Mouse (Mus musculus) CD8-positive naive resting alpha-beta T cell, adult 2 months (primary cell): ENCODE measurements around the gene Cadm2.

Source experiments
- DNase-seq, 2 experiments: peaks; one replicate each; pipeline ENCODE4 v3.0.0; 2022; ENCODE audit warnings: low read depth in 2 of 2, low spot score in 2 of 2

Cadm2 gene

GRCm38 (mm10) chr16:67620826-67621505, at the start of gene Cadm2:
Gene Cadm2, minus strand, starts transcription at chr16:67620908.
- DNase-seq: no peak

GRCm38 (mm10) chr16:67646930-67647329, 26.2 kb upstream of the Cadm2 start:
- no peak for DNase-seq

DNA sequence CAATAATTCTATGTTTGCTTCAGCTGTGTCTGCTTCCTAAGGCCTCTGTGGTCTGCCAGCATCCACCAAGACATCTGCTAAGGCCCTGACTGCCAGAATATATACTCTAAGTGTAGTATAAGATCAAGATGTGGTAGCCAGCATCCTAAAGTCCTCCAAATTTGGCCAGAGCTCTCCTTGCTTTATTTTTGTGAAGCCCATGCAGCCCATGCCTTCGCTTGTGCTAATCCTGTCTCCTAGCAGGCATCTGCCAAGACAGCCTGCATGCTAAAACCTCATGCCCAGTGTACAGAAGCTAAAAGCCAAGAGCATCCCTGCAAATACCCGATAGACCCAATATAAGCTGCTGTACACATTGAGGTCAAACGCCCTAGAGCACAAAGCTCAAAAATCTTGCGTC, 22.9 kb upstream of the Cadm2 start:
- DNase-seq: no peak

- no peak for DNase-seq
These were observed 564 bp downstream of the Cadm2 start for GRCm38 (mm10) chr16:67619906-67620781.

DNA sequence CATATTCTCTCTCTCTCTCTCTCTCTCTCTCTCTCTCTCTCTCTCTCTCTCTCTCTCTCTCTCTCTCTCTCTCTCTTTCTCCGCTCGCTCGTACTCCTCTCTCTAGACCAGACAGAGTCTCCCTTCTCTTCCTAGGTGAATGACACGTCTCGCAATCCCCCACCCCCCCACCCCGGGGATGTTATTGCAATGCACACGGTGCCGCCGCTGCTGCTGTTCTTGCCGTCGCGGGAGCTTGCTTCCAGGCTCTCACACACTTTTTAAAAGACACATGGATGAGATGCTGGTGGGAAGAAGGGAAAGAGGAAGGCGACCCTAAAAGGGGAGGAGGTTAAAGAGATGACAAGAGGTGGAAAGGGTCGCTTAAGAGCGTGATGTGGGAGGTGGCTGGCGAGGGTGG, 1.3 kb downstream of the Cadm2 start:
- no peak for DNase-seq

GRCm38 (mm10) chr16:67618817-67619216, 1.9 kb downstream of the Cadm2 start:
- DNase-seq: no peak

DNA sequence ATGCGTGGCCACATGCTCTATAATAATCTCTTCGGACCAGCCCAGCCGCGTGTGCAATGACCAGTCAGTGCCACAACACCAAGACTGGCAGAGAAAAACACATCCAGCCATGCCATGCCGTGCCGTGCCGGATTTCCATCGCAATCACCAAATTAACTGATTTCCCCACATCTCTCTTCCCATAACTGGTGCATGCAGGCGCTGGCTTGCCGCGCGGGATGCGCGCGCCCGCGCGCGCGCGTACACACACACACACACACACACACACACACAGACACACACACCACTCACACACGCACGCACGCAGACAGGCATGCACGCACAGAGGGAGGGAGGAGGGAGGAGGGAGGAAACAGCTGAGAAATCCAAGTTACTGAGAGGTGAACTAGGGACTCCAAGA, 2.9 kb downstream of the Cadm2 start:
- no peak for DNase-seq

DNA sequence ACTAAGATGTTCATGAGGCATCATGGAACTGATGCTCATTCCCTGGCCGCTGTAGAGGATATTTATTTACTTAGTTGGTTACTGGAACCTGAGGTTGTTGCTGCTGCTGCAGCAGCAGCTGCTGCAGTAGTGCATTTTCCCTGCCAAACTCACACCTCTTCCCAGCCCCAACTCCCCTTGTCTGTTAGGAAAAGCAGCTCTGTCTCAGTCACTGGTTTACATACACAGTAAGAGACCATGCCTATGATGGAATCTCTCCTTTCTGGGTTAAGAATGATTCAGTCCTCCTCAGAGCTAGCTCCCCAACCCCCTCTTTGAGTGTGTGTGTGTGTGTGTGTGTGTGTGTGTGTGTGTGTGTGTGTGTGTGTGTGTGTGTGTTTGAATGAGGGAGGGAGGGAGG, 3.5 kb downstream of the Cadm2 start:
- no peak for DNase-seq

GRCm38 (mm10) chr16:67613876-67614275, 6.8 kb downstream of the Cadm2 start:
- no peak for DNase-seq

DNA sequence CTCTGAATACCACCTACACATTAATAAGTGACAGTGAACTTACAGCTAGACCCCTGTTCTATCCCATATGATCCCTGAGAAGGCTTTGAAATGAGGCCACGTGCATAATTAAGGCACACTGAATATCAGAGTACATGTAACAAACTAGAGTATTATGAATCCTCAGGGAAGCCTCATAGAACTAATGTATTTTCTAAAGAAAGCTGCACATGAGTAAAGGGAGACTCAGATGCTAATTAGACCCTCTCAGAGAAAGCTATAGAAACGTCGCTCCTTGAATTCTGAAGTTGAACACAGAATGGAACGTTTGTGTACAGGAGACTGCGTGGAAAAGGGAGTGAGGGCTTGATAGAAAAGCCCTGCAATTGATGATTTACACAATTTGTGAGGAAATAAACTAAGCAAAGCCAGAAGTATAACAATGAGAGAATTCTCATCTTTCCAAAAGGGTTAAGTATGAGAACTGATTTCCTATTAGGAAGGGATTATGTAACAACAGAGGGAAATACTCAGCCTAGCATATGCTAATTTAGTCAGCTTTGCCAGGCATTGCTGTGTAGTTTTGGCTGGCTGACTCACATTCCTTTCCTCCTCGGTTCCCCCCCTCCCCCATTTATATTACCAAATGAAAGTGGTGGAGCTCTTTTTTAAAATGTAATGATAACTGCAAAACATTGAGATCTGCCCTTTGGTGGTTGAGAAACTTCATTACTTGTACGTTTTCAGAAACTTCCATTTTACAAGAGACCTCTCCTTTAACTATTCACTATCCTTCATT, 9.6 kb downstream of the Cadm2 start:
- DNase-seq: no peak

- no peak for DNase-seq
These were observed 11.6 kb downstream of the Cadm2 start for GRCm38 (mm10) chr16:67609116-67609515.

- no peak for DNase-seq
These were observed 12.2 kb downstream of the Cadm2 start for GRCm38 (mm10) chr16:67608499-67608898.

- DNase-seq: no peak
These were observed 15.0 kb downstream of the Cadm2 start for GRCm38 (mm10) chr16:67605661-67606060.

GRCm38 (mm10) chr16:67599981-67600380, 20.7 kb downstream of the Cadm2 start:
- no peak for DNase-seq

- DNase-seq: no peak
These were observed 21.9 kb downstream of the Cadm2 start for GRCm38 (mm10) chr16:67598841-67599240.

DNA sequence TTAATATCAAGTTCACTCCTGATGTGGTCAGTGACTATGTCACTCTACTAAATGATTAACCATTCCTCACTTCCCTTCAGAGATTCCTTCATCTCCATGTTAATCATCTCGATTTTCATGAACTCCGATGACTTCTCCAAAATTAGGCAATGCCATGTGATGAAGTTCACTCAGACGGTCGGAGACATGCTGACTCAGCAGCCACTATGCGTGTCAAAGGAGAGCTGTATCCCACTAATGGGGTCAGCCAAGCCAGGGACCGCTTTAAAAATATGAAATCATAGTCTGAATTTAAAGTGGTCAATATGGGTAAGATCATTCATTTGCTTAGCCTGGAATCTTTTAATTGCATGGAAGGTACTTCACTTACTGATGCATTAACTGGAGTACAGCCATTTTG, 29.7 kb downstream of the Cadm2 start:
- no peak for DNase-seq

DNA sequence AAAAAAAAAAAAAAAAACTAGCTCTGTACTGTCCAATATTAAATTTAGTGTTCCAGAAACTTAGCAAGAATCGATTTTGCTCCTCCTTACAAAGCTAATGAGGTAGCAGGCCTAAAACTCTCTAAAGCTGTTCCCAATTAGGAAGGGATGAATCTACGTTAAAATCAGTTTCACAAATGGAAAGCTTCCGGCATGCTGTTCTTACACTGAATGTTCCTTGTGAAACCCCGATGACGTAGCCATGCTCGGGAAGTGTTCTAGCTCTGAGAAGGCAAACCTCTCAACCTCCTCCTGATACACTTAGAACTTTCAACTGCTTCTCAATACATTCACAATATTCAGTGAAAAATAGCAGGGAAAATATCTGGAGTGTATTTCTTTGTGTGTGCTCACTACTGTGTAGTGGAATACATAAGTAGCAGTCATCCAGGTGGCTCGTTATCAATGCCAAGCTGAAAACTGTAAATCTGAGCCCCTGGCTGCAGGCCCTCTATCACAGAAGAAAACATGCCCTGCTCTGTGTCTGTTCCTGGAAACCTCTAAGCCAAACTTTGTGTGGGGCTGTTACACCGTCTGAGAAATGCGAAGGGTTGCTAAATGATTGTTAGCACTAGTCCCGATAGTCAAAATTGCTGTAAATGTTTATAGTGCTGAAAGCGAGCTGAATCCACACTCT, 41.7 kb downstream of the Cadm2 start:
- DNase-seq: no peak

DNA sequence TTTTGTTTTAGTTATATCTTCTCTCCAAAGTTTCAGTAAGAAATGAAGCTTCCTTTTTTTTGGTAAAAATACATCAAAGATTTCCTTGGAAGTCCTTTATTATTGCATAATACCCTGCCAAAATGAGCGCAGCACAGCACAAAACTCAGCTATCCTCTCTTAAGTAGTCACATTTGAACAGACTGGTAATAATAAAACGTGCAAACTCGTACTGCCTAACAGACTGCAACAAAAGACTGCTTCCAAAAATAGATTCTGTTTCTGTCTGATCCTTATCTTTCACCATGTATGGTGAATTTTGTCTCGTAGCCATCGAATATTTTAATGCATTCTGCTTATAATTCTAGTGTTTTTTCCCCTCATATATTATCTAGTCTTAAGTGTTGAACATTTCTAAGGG, 45.2 kb downstream of the Cadm2 start:
- no peak for DNase-seq

GRCm38 (mm10) chr16:67526992-67527391, 93.7 kb downstream of the Cadm2 start:
- DNase-seq: no peak

DNA sequence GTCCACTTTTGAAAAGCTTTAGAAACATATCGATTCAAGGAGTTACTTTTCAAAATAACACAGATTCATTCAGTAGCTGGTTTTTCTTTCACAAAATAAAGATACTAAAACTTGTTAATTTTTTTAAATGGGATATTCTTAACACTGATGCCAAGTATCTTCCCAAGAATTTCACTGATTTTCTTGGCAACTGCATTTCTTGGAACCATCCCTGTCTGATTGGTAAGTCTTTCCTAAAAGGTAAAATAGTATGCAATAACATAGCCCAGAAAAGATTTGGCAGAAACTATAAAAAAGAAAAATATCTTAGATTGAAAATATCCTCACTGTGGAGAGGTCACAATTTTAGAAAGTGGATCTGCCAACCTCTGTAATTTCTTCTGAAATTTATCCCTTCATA, 95.8 kb downstream of the Cadm2 start:
- no peak for DNase-seq

- DNase-seq: no peak
These were observed 102.4 kb downstream of the Cadm2 start for GRCm38 (mm10) chr16:67518311-67518710.
